Mouse (Mus musculus) ES-E14 (cell line): ENCODE measurements around the gene Wdfy2. TPM values are rescaled to one million over a fixed set of nuclear protein-coding genes. Genes with fewer than 3 reads are reported as not detected.

Experiments
- DNase-seq: peaks from one replicate; pipeline ENCODE4 v3.0.0-alpha.2; 2013; ENCODE audit warnings: low read depth, low spot score
- H3K27ac ChIP-seq: 2 replicates; pipeline ENCODE4 v1.5.1; 2012; ENCODE audit warnings: low read depth, mild to moderate bottlenecking, low read length, moderate library complexity, mixed read lengths; ENCODE audit not compliant: poor library complexity, insufficient read depth, severe bottlenecking
- H3K36me3 ChIP-seq: 2 replicates; pipeline ENCODE4 v1.6.1; 2012; ENCODE audit warnings: mild to moderate bottlenecking, low read length, moderate library complexity, mixed read lengths; ENCODE audit not compliant: control insufficient read depth, poor library complexity, insufficient read depth, severe bottlenecking
- H3K4me1 ChIP-seq, 2 experiments: fragments of 150-350 bp in 1 of 2; sonication (generic) in 1 of 2; 2 replicates each; pipeline ENCODE4 v1.6.1; 2012; ENCODE audit warnings: low read length in 2 of 2, mild to moderate bottlenecking in 1 of 2, mixed read lengths in 1 of 2; ENCODE audit not compliant: control insufficient read depth in 2 of 2, insufficient read depth in 2 of 2, poor library complexity in 1 of 2
- H3K4me3 ChIP-seq, 2 experiments: fragments of 150-350 bp in 1 of 2; sonication (generic) in 1 of 2; 2 replicates each; pipeline ENCODE4 v1.5.1; 2012; ENCODE audit warnings: low read length in 2 of 2, low read depth in 1 of 2, mild to moderate bottlenecking in 1 of 2, mixed read lengths in 1 of 2; ENCODE audit not compliant: insufficient read depth in 1 of 2, poor library complexity in 1 of 2, severe bottlenecking in 1 of 2
- H3K9ac ChIP-seq: 2 replicates; pipeline ENCODE4 v1.6.1; 2012; ENCODE audit warnings: low read depth, mild to moderate bottlenecking, low read length, mixed read lengths; ENCODE audit not compliant: poor library complexity, insufficient read depth, severe bottlenecking
- H3K9me3 ChIP-seq: fragments of 150-350 bp; sonication (generic); 2 replicates; pipeline ENCODE4 v1.6.1; 2012; ENCODE audit warnings: low read depth, mild to moderate bottlenecking, low read length; ENCODE audit not compliant: control insufficient read depth, insufficient read depth
- CHD2 ChIP-seq: IDR thresholded peaks from 2 replicates; pipeline ENCODE4 v1.6.1; 2014; ENCODE audit warnings: mild to moderate bottlenecking, low read depth, low read length, inconsistent platforms
- HCFC1 ChIP-seq: IDR thresholded peaks from 2 replicates; pipeline ENCODE4 v1.6.1; 2012; ENCODE audit warnings: low read length, inconsistent platforms, borderline replicate concordance; ENCODE audit not compliant: insufficient read depth
- MAFK ChIP-seq: IDR thresholded peaks from 2 replicates; pipeline ENCODE4 v1.6.1; 2014; ENCODE audit warnings: mild to moderate bottlenecking, low read depth, low read length, inconsistent platforms; ENCODE audit not compliant: insufficient read depth
- ZC3H11A ChIP-seq: IDR thresholded peaks from 2 replicates; pipeline ENCODE4 v1.6.1; 2012; ENCODE audit warnings: low read depth, mild to moderate bottlenecking, inconsistent platforms, low read length, borderline replicate concordance
- ZNF384 ChIP-seq: IDR thresholded peaks from 2 replicates; pipeline ENCODE4 v1.6.1; 2012; ENCODE audit warnings: low read depth, low read length, inconsistent platforms
- in situ Hi-C, 2 experiments: fragments of 600-800 bp; cut with MboI; formaldehyde crosslinking; loops; one replicate each; pipeline ENCODE4 v1.15.1; 2025; ENCODE audit warnings: low sequenced_read_pairs in 2 of 2, inconsistent platforms in 1 of 2; ENCODE audit not compliant: unreplicated experiment in 2 of 2
- total RNA-seq: library from RNA; depleted of rRNA; stranded (reverse); fragments of 300-350 nt; gene quantifications from 2 replicates; pipeline ENCODE4 v1.2.3, GENCODE M21; 2012

Wdfy2 gene
- total RNA-seq, 1 experiment, result 7.0 TPM

GRCm38 (mm10) chr14:62800791-62801190, 36.7 kb upstream of the Wdfy2 start:
- H3K9ac ChIP-seq, result no peak overlapping the region
- in situ Hi-C loops, result no loop called here
- TF ChIP-seq HCFC1 (no peak), ZC3H11A (no peak)
- H3K9me3 ChIP-seq, result no peaks in the 10 kb centered on the region
- no peak overlapping the region for H3K4me3 ChIP-seq
- DNase-seq, result no peak
- H3K4me1 ChIP-seq, result peaks cover 2 to 3% of the 10 kb centered on the region in 2 experiments; a peak in 3 of 4 replicates
- no peak overlapping the region for H3K27ac ChIP-seq
- no peaks in the 10 kb centered on the region for H3K36me3 ChIP-seq

GRCm38 (mm10) chr14:62803204-62803603, 34.3 kb upstream of the Wdfy2 start:
- Histone ChIP-seq H3K27ac (no peak overlapping the region), H3K9me3 (no peaks in the 10 kb centered on the region), H3K9ac (no peak overlapping the region), H3K36me3 (no peaks in the 10 kb centered on the region), H3K4me3 (no peak overlapping the region), H3K4me1 (peaks cover 0 to 1% of the 10 kb centered on the region in 2 experiments; a peak in 3 of 4 replicates)
- TF ChIP-seq ZC3H11A (no peak), ZNF384 (no peak), HCFC1 (no peak), CHD2 (no peak), MAFK (no peak)
- in situ Hi-C loops, result no loop called here
- no peak for DNase-seq

DNA sequence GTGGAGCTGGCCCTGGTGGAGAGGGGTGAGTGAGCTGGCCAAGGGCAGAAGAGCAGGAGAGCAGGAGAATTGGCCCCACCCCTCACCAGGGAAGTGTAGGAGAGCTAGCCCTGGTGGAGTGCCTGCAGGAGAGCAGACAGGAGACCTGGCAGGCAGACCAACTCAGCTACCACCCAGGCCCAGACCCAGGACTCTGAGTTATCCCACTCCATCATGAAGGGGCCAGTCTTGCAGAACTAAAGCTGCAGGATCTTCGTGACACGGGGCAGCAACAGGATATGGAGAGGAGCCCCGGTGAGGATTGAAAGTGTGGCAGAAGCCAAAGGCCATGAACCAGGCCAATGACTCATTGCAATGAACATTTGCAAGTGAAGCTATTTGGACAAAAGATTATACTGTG, 30.6 kb upstream of the Wdfy2 start:
- in situ Hi-C loops, result no loop called here
- no peaks in the 10 kb centered on the region for H3K4me1 ChIP-seq
- H3K9me3 ChIP-seq, result no peaks in the 10 kb centered on the region
- no peak for DNase-seq
- no peak overlapping the region for H3K27ac ChIP-seq
- H3K9ac ChIP-seq, result no peak overlapping the region
- TF ChIP-seq MAFK, result no peak
- H3K4me3 ChIP-seq, result no peak overlapping the region
- no peaks in the 10 kb centered on the region for H3K36me3 ChIP-seq

GRCm38 (mm10) chr14:62808661-62809523, 28.6 kb upstream of the Wdfy2 start:
- Histone ChIP-seq H3K9me3 (no peaks in the 10 kb centered on the region), H3K27ac (no peak overlapping the region), H3K9ac (no peak overlapping the region), H3K4me1 (no peaks in the 10 kb centered on the region), H3K4me3 (no peak overlapping the region), H3K36me3 (no peaks in the 10 kb centered on the region)
- DNase-seq, result no peak
- no peak for TF ChIP-seq HCFC1
- no peak for TF ChIP-seq ZC3H11A
- TF ChIP-seq MAFK, result no peak
- no peak for TF ChIP-seq CHD2
- no peak for TF ChIP-seq ZNF384
- in situ Hi-C loops, result no loop called here

DNA sequence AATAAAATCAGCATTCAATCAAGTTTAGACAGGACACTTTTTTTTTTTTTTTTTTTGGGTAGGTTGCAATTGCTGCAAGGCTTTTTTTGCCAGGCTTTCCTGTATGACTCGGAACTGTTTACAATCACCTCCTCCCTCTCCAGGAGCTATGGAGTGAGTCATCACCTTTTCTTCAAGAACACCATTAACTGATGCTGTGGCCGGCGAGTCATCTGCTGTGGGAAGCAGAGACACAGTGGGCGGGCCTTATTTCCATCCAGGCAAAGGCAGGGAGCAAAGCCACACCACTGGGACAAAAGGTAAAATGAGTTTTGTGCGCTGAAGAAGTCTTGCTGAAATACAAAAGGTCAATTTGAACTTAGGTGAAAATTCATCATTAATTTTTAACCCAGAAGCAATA, 24.7 kb upstream of the Wdfy2 start:
- in situ Hi-C loops, result no loop called here
- TF ChIP-seq MAFK (no peak), HCFC1 (no peak), CHD2 (no peak), ZNF384 (no peak), ZC3H11A (no peak)
- Histone ChIP-seq H3K36me3 (no peaks in the 10 kb centered on the region), H3K4me3 (no peak overlapping the region), H3K9ac (no peak overlapping the region), H3K4me1 (no peaks in the 10 kb centered on the region; a peak in 1 of 4 replicates), H3K9me3 (no peaks in the 10 kb centered on the region), H3K27ac (no peak overlapping the region)
- no peak for DNase-seq
